Mouse (Mus musculus) spleen, adult 2 months (tissue): ENCODE measurements around the gene Dnah2. TPM values are rescaled to one million over a fixed set of nuclear protein-coding genes. Genes with fewer than 3 reads are reported as not detected.

Experiments
- DNase-seq, 2 experiments: peaks; one replicate each; pipeline versions ENCODE4 v3.0.0 to v3.0.0-alpha.2; 2012 to 2021; ENCODE audit warnings: low spot score in 2 of 2, low read depth in 1 of 2
- H3K27ac ChIP-seq: fragments of 200-500 bp; 2 replicates; pipeline ENCODE4 v1.5.1; 2012; ENCODE audit warnings: low read length, inconsistent platforms; ENCODE audit not compliant: insufficient read depth
- H3K27me3 ChIP-seq: fragments of 200-500 bp; 2 replicates; pipeline ENCODE4 v1.6.1; 2012; ENCODE audit warnings: mild to moderate bottlenecking, moderate library complexity, low read length, inconsistent platforms; ENCODE audit not compliant: control insufficient read depth, insufficient read depth
- H3K36me3 ChIP-seq: fragments of 200-500 bp; 2 replicates; pipeline ENCODE4 v1.6.1; 2012; ENCODE audit warnings: mild to moderate bottlenecking, low read length, inconsistent platforms; ENCODE audit not compliant: control insufficient read depth, insufficient read depth
- H3K4me1 ChIP-seq: fragments of 200-500 bp; 2 replicates; pipeline ENCODE4 v1.6.1; 2011; ENCODE audit warnings: inconsistent platforms; ENCODE audit not compliant: control insufficient read depth, insufficient read depth, insufficient read length
- H3K4me3 ChIP-seq: fragments of 200-500 bp; 2 replicates; pipeline ENCODE4 v1.5.1; 2011; ENCODE audit warnings: mild to moderate bottlenecking, inconsistent platforms; ENCODE audit not compliant: insufficient read depth, insufficient read length; ENCODE audit errors: extremely low read depth
- CTCF ChIP-seq: fragments of 200-500 bp; IDR thresholded peaks from 2 replicates; pipeline ENCODE4 v1.5.1; 2011; ENCODE audit warnings: mild to moderate bottlenecking, inconsistent platforms; ENCODE audit not compliant: insufficient read depth, insufficient read length, insufficient replicate concordance; ENCODE audit errors: extremely low read depth
- POLR2A ChIP-seq: fragments of 200-500 bp; IDR thresholded peaks from 2 replicates; pipeline ENCODE4 v1.6.1; 2011; ENCODE audit warnings: low read depth, low read length, inconsistent platforms
- WGBS: fragments of 180-500 bp; shearing (Covaris S2); methylation state at CpG from one replicate; pipeline ENCODE4 v1.1.7; 2018; 5-methylcytosine and 5-hydroxymethylcytosine counted together
- polyA plus RNA-seq: library from polyadenylated mRNA; depleted of rRNA; stranded (reverse); fragments of >200 nt; gene quantifications from 2 replicates; pipeline ENCODE4 v1.2.3, GENCODE M21; 2012

The Dnah2 gene
- polyA plus RNA-seq, 1 experiment, result 0.29 TPM

DNA sequence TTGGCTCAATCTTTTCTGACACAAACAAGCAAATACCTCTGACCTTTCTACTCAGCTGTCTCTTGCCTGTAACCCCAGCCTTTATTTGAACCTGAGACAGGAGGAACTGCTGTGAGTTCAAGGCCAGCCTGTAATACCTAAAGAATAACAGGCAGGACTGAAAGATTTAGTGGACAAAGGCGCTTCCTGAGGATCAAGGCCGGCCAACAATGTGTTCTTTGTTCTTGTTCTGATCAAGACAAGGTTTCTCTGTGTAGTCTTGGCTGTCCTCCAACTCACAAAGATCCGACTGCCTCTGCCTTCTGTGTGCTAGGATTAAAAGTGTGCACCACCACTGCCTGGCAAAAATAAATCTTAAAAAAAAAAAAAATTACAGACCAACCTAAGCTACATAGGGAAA, 15.5 kb upstream of the Dnah2 start:
- peaks cover 2% of the 10 kb centered on the region; the same call in 1 of the 2 replicates for H3K27me3 ChIP-seq
- no peak for TF ChIP-seq POLR2A
- TF ChIP-seq CTCF, result no peak
- WGBS, result 86% methylated on average over 3 of the region's 3 CpGs
- no peaks in the 10 kb centered on the region for H3K4me1 ChIP-seq
- no peak overlapping the region for H3K4me3 ChIP-seq
- no peak for DNase-seq
- H3K27ac ChIP-seq, result no peak overlapping the region
- H3K36me3 ChIP-seq, result peaks cover 29% of the 10 kb centered on the region

DNA sequence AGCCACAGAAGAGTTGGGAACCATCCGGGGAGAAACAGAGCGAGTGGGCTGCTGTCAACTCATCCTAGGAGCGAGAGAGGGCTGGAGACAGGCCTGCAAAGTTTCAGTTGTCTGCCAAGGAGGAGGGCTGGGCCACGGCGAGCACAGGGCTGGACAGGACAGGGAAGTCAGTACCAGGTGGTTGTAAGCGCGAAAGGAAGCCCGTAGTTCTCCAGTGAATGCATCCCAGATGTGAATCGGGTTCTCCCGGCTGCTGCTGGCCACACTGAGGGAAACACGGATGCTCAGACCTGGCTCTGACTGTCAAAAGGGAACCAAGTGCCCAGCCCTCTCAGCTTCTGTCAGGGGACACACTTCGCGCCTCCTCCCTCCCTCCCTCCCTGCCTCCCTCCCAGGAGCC, 14.5 kb upstream of the Dnah2 start:
- no peak overlapping the region for H3K4me3 ChIP-seq
- peaks cover 2% of the 10 kb centered on the region; the same call in 1 of the 2 replicates for H3K27me3 ChIP-seq
- no peak overlapping the region for H3K27ac ChIP-seq
- WGBS, result 93% methylated on average over 13 of the region's 13 CpGs
- peaks cover 29% of the 10 kb centered on the region for H3K36me3 ChIP-seq
- no peaks in the 10 kb centered on the region for H3K4me1 ChIP-seq
- DNase-seq, result no peak
- TF ChIP-seq CTCF, result no peak
- TF ChIP-seq POLR2A, result no peak

DNA sequence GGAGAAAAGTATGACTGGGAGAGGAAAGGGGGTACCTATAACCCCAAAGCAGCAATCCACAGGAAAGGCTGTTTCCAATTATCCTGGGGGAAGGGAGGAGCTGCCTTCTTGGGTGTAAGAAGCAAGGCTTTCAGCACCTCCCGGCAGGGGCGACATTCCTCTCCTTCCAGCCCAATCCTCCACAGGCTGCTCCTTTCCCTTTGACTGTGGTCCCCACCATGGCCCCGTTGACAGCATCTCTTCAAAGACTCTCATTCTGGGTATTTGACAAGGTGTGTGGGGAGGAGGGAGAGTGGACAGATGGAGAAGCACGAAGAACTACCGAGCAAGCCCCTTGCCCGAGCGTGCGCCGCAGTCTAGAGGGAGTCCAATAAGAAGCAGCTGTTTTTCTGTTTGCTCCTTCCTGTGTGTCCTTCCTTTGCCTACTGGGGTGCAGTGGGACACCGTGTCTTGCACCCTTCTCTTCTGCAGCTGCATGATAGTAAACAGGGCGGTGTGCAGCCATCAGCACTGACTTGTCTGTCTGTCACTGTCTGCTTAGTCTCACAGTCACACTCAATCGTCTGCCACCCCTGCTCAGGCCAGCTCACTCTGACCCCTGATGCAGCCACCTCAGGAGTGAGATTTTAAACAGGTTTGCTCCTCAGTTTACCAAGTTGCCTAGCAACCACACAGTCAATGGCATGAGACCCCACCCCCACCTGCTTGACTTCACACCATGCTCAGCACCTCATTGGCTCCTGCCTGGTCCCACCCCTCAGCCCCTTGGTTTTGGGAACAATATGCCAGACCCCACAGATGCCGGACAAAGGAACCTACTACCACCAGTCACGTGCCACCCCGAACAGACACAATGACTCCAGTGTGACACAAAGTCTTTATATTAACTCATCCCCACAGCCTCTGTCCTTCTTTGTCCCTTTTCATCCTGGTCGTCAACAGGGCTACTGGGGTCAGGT, 12.3 kb upstream of the Dnah2 start:
- no peak for TF ChIP-seq CTCF
- no peak for TF ChIP-seq POLR2A
- Histone ChIP-seq H3K27me3 (peaks cover 2% of the 10 kb centered on the region; the same call in 1 of the 2 replicates), H3K27ac (no peak overlapping the region), H3K4me3 (no peak overlapping the region), H3K4me1 (no peaks in the 10 kb centered on the region), H3K36me3 (peaks cover 24% of the 10 kb centered on the region)
- DNase-seq, result no peak
- 91% methylated on average over 16 of the region's 16 CpGs for WGBS

DNA sequence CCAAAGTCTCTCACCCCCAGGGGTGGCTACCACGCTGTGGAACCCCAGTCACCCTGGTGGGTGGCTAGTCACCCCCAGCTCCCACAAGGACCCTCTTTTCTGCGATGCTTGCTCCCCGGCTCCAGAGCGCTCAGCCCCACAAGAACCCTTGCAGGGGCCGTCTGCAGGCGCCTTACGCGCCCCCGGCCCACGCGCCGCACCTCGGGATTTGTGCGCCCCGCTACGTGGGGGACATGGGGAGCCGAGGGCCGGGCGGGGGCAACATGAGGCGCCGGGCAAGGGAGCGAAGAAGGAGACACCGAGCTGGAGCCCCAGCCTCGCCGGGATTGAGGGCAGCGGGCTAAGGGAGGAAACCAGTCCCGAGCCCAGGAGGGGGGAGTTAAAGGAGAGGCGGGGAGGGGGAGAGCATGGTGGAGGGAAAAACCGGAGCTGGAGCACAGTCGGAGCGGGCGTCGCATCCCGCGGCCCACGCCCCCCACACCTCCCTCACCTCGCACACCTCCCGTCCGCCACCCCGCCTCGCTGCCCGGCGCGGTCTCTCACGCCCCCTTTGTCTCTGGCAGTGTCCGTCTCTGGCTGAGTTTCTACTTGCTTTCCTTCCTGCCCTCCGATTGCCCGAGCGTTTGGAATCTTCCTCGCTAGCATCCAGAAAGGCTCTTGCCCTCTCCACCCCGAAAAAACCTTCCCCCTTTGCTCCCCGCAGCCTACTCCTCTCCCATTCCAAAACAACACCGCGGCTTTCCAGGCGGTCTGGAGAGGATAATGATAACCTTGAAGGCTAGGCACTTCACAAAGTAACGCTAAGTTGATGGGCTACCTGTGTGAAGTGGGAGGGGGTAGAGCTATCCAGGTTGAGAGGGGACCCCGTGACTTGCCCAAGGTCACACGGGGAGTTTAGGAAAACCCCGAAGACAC, 11.2 kb upstream of the Dnah2 start, which contains the start of gene Efnb3:
Gene Efnb3 (minus strand): TSS at position 355 of the 915 bp plus-strand sequence.
- no peak within 1 kb of the TSS for H3K4me3 ChIP-seq
- DNase-seq, result no peak
- H3K4me1 ChIP-seq, result no peaks in the 10 kb centered on the region
- peaks cover 22% of the 10 kb centered on the region for H3K36me3 ChIP-seq
- H3K27me3 ChIP-seq, result peaks cover 2% of the 10 kb centered on the region; the same call in 1 of the 2 replicates
- TF ChIP-seq POLR2A, result no peak
- TF ChIP-seq CTCF, result no peak
- WGBS, result 16% methylated on average over 54 of the region's 59 CpGs
- no peak within 1 kb of the TSS for H3K27ac ChIP-seq

DNA sequence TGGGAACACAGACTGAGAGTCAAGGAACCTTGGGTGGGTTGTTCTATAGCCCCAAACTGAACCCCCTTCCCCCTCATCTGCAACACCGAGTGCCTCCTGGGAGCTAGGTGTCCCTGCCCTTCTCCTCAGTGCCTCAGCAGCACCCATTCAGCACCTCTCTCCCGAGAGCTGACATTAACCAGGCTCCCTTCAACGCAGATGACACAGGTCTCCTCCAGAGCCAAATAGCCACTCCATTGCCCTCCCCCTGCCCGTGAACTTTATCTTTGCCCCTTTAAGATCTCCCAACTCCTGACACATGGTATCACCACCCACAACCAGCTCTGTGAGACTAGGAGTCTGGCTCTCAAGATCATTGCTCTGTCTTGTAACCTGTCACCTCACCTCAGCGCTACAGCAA, 10.3 kb upstream of the Dnah2 start:
- Histone ChIP-seq H3K4me3 (no peak overlapping the region), H3K4me1 (no peaks in the 10 kb centered on the region), H3K36me3 (peaks cover 22% of the 10 kb centered on the region), H3K27me3 (peaks cover 2% of the 10 kb centered on the region; the same call in 1 of the 2 replicates), H3K27ac (no peak overlapping the region)
- no peak for DNase-seq
- TF ChIP-seq POLR2A (no peak), CTCF (no peak)
- WGBS, result 52% methylated on average over 5 of the region's 5 CpGs

DNA sequence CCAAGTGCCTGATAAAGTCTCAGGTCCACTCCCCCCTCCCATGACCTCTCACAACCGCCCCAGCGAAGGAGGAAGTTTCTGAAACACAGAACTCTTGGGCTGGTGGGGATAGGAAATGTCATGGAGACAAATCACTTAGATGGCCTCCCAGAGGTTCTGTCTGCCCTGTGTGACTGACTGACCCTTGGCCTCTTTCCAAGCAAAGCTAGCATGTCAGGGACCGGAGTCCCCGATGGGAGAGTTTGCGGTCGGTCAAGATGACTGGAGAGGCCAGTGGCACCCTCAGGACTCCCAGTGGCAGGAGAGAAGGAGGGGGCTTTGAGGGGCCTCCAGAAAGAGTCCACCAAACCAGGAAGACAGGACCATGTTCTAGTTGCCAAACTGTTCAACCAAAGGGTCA, 9.8 kb upstream of the Dnah2 start:
- H3K4me1 ChIP-seq, result no peaks in the 10 kb centered on the region
- DNase-seq, result no peak
- TF ChIP-seq CTCF, result no peak
- no peak for TF ChIP-seq POLR2A
- H3K4me3 ChIP-seq, result no peak overlapping the region
- H3K36me3 ChIP-seq, result peaks cover 22% of the 10 kb centered on the region
- WGBS, result 30% methylated on average over 6 of the region's 6 CpGs
- H3K27ac ChIP-seq, result no peak overlapping the region
- peaks cover 2% of the 10 kb centered on the region; the same call in 1 of the 2 replicates for H3K27me3 ChIP-seq
